Mouse (Mus musculus) left cerebral cortex, adult 9 months (tissue): ENCODE data around the gene Psmd1.
"Not testable (repeated sequence)": the region's sequence is repeated elsewhere in the genome, so short reads cannot be mapped to it uniquely, and the experiment has no call there.

Experiments used
- DNase-seq, 2 experiments: peaks; one replicate each; pipeline ENCODE4 v3.0.0; 2022; ENCODE audit warnings: low spot score in 2 of 2

Gene Psmd1

GRCm38 (mm10) chr1:86064271-86064991, at the start of gene Psmd1:
TSS of gene Psmd1 (plus strand) at chr1:86064387.
- peak; percentile 69 to 92 for DNase-seq

- not testable (repeated sequence) for DNase-seq
These were observed 48.4 kb upstream of the Psmd1 start for GRCm38 (mm10) chr1:86015758-86016157.

- no peak for DNase-seq
These were observed 47.7 kb upstream of the Psmd1 start, which contains the start of gene Spata3 for GRCm38 (mm10) chr1:86016516-86016915. TSS of gene Spata3 (plus strand) at chr1:86016816.

GRCm38 (mm10) chr1:86018235-86019055, 45.7 kb upstream of the Psmd1 start:
- peak in 1 of 2 experiments; percentile 67 for DNase-seq

- DNase-seq: peak in 1 of 2 experiments; percentile 38
These were observed 42.7 kb upstream of the Psmd1 start for GRCm38 (mm10) chr1:86021365-86021989.

GRCm38 (mm10) chr1:86032273-86032987, 31.8 kb upstream of the Psmd1 start:
- peak; percentile 63 to 76 for DNase-seq

GRCm38 (mm10) chr1:86038191-86038951, 25.8 kb upstream of the Psmd1 start:
- DNase-seq: no peak

- no peak for DNase-seq
These were observed 24.1 kb upstream of the Psmd1 start for GRCm38 (mm10) chr1:86040131-86040530.

- no peak for DNase-seq
These were observed 23.4 kb upstream of the Psmd1 start for GRCm38 (mm10) chr1:86040817-86041216.

- DNase-seq: peak in 1 of 2 experiments; percentile 34
These were observed 19.1 kb upstream of the Psmd1 start for GRCm38 (mm10) chr1:86045056-86045455.

- peak in 1 of 2 experiments; percentile 42 for DNase-seq
These were observed 18.1 kb upstream of the Psmd1 start, which contains the start of gene 2810459M11Rik for GRCm38 (mm10) chr1:86045848-86046805. TSS of gene 2810459M11Rik (plus strand) at chr1:86045863.

- DNase-seq: no peak
These were observed 17.2 kb upstream of the Psmd1 start for GRCm38 (mm10) chr1:86046833-86047563.

GRCm38 (mm10) chr1:86048231-86048630, 16.0 kb upstream of the Psmd1 start:
- no peak for DNase-seq

- DNase-seq: no peak
These were observed 15.4 kb upstream of the Psmd1 start for GRCm38 (mm10) chr1:86048744-86049143.

- DNase-seq: peak in 1 of 2 experiments; percentile 77
These were observed 10.8 kb upstream of the Psmd1 start for GRCm38 (mm10) chr1:86053198-86053921.

- DNase-seq: no peak
These were observed 9.2 kb upstream of the Psmd1 start for GRCm38 (mm10) chr1:86054943-86055342.

GRCm38 (mm10) chr1:86056284-86056683, 7.9 kb upstream of the Psmd1 start:
- DNase-seq: no peak
